In the genomic region with DNA sequence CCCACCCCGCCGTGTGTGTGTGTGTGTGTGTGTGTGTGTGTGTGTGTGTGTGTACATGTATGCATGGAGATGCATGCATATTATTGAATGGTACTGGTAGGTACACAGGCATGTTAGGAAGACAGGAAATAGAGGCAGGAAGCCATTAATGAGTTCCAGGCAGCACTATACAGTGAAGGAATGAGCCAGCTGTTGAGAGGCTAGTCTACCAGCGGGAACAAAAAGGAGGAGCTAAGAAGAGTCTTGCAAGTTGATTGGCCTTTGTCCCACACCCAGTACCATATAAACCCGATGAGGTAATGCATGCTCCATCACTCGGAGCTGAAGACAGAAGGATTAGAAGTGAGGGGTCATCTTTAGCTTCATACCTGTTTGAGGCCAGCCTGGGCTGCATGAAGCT, we compare ENCODE assay signal across 18 mouse cellular contexts. TPM values are rescaled to one million over a fixed set of nuclear protein-coding genes. Genes with fewer than 3 reads are reported as not detected.
DNase-seq lines count a peak whose midpoint lies in the region; ATAC-seq lines count a peak whose summit lies in the region.
"Had no signal": no experiment of that assay in that cellular context is flagged by ENCODE, and none has a peak within 500 bp of the region (broad histone marks: within the 10 kb centered on the region; RNA-seq: fewer than 3 reads in every experiment).

No protein-coding gene starts in this region.

- no peak for ATAC-seq in hindbrain, embryonic 16.5 days
- ATAC-seq in embryonic facial prominence, embryonic 11.5 days (replicated peaks; ENCODE audit: insufficient number of reproducible peaks, low FRiP score, low TSS enrichment, low read depth): no peak
- ATAC-seq in intestine, embryonic 16.5 days: peak; percentile 47; the same call in 1 of the 2 replicates
- ATAC-seq in forebrain, embryonic 12.5 days (ENCODE audit: low FRiP score): no peak
- no peak for ATAC-seq in monocyte, adult 5-6 weeks (replicated peaks; ENCODE audit: insufficient number of reproducible peaks, low FRiP score, low TSS enrichment, poor library complexity, severe bottlenecking)
- ATAC-seq: forebrain, embryonic 16.5 days; liver, embryonic 12.5 days had no signal

- H3K9ac ChIP-seq in hindbrain, embryonic 16.5 days (ENCODE audit: low read depth, low read length): no peak overlapping the region
- no peak overlapping the region for H3K9ac ChIP-seq in embryonic facial prominence, embryonic 11.5 days (replicated peaks; ENCODE audit: low read length)
- H3K9ac ChIP-seq in intestine, embryonic 16.5 days (ENCODE audit: low read depth, low read length): no peak overlapping the region
- H3K9ac ChIP-seq in forebrain, embryonic 12.5 days: no peak overlapping the region
- H3K9ac ChIP-seq: heart, embryonic 12.5 days; liver, embryonic 12.5 days had no signal

- peak overlapping the region; percentile 56; the same call in 1 of the 2 replicates for H3K27ac ChIP-seq in hindbrain, embryonic 10.5 days
- no peak overlapping the region for H3K27ac ChIP-seq in hindbrain, embryonic 16.5 days (ENCODE audit: low read depth, low read length)
- H3K27ac ChIP-seq in embryonic facial prominence, embryonic 11.5 days (replicated peaks; ENCODE audit: low read depth, low read length): no peak overlapping the region
- no peak overlapping the region for H3K27ac ChIP-seq in intestine, embryonic 16.5 days (ENCODE audit: low read length)
- no peak overlapping the region for H3K27ac ChIP-seq in forebrain, embryonic 12.5 days
- H3K27ac ChIP-seq: liver, embryonic 12.5 days had no signal

- intact Hi-C loops in left cerebral cortex, postnatal 10 days (cut with DNase I): no loop called here

- no peaks in the 10 kb centered on the region for H3K27me3 ChIP-seq in hindbrain, embryonic 10.5 days (ENCODE audit: insufficient read depth, poor library complexity, severe bottlenecking)
- no peaks in the 10 kb centered on the region for H3K27me3 ChIP-seq in hindbrain, embryonic 16.5 days (replicated peaks; ENCODE audit: control insufficient read depth, insufficient read depth, low read length)
- H3K27me3 ChIP-seq in embryonic facial prominence, embryonic 11.5 days (ENCODE audit: control insufficient read depth, insufficient read depth, low read length): no peaks in the 10 kb centered on the region
- no peaks in the 10 kb centered on the region for H3K27me3 ChIP-seq in intestine, embryonic 16.5 days (replicated peaks; ENCODE audit: control insufficient read depth, insufficient read depth, low read length)
- no peaks in the 10 kb centered on the region for H3K27me3 ChIP-seq in forebrain, embryonic 12.5 days
- H3K27me3 ChIP-seq: heart, embryonic 12.5 days; liver, embryonic 12.5 days had no signal

- DNase-seq in hindbrain, embryonic 10.5 days (ENCODE audit: low spot score): no peak
- DNase-seq in 3T3-L1 (ENCODE audit: low read depth, low spot score): peak; percentile 32
- DNase-seq in embryonic facial prominence, embryonic 11.5 days (ENCODE audit: low spot score): peak; percentile 61
- DNase-seq in left cerebral cortex, postnatal 10 days (ENCODE audit: extremely low spot score in 1 of 2, low spot score in 2 of 2): no peak
- DNase-seq: adrenal gland, postnatal 36 days; cerebellum, adult 9-10 months; heart, postnatal 36 days; kidney, adult 11 months; lung, postnatal 10 days; right cerebral cortex, postnatal 25 days; thymus, postnatal 14 days had no signal

- no peak overlapping the region for H3K4me2 ChIP-seq in hindbrain, embryonic 16.5 days (ENCODE audit: low read length)
- H3K4me2 ChIP-seq in embryonic facial prominence, embryonic 11.5 days (ENCODE audit: low read depth, low read length): no peak overlapping the region
- no peak overlapping the region for H3K4me2 ChIP-seq in intestine, embryonic 16.5 days (ENCODE audit: low read depth, low read length)
- H3K4me2 ChIP-seq in forebrain, embryonic 12.5 days: no peak overlapping the region
- H3K4me2 ChIP-seq: heart, embryonic 12.5 days; liver, embryonic 12.5 days had no signal

- no peak overlapping the region for H3K4me3 ChIP-seq in hindbrain, embryonic 10.5 days
- no peak overlapping the region for H3K4me3 ChIP-seq in hindbrain, embryonic 16.5 days (ENCODE audit: low read length)
- no peak overlapping the region for H3K4me3 ChIP-seq in embryonic facial prominence, embryonic 11.5 days (ENCODE audit: low read depth, low read length)
- H3K4me3 ChIP-seq in intestine, embryonic 16.5 days (ENCODE audit: low read length): no peak overlapping the region
- H3K4me3 ChIP-seq in forebrain, embryonic 12.5 days (replicated peaks): no peak overlapping the region
- H3K4me3 ChIP-seq: heart, embryonic 12.5 days; liver, embryonic 12.5 days had no signal

- H3K4me1 ChIP-seq in hindbrain, embryonic 10.5 days (replicated peaks): peaks cover 30% of the 10 kb centered on the region
- no peaks in the 10 kb centered on the region for H3K4me1 ChIP-seq in hindbrain, embryonic 16.5 days (ENCODE audit: control insufficient read depth, insufficient read depth, low read depth, low read length)
- no peaks in the 10 kb centered on the region for H3K4me1 ChIP-seq in embryonic facial prominence, embryonic 11.5 days (ENCODE audit: control insufficient read depth, insufficient read depth, low read length)
- H3K4me1 ChIP-seq in intestine, embryonic 16.5 days (ENCODE audit: control insufficient read depth, insufficient read depth, low read length): peaks cover 8% of the 10 kb centered on the region; the same call in 1 of the 2 replicates
- H3K4me1 ChIP-seq in forebrain, embryonic 12.5 days: peaks cover 7% of the 10 kb centered on the region; the same call in 1 of the 2 replicates
- H3K4me1 ChIP-seq: liver, embryonic 12.5 days had no signal

- WGBS in hindbrain, embryonic 10.5 days: 78% methylated on average over 5 of the region's 5 CpGs
- WGBS in hindbrain, embryonic 16.5 days: 62% methylated on average over 3 of the region's 5 CpGs
- 54% methylated on average over 3 of the region's 5 CpGs for WGBS in embryonic facial prominence, embryonic 11.5 days
- 54% methylated on average over 5 of the region's 5 CpGs for WGBS in intestine, embryonic 16.5 days
- WGBS in forebrain, embryonic 12.5 days: 72% methylated on average over 5 of the region's 5 CpGs

- H3K9me3 ChIP-seq in hindbrain, embryonic 10.5 days: no peaks in the 10 kb centered on the region
- H3K9me3 ChIP-seq in hindbrain, embryonic 16.5 days (ENCODE audit: control insufficient read depth, low read length): no peaks in the 10 kb centered on the region
- H3K9me3 ChIP-seq in embryonic facial prominence, embryonic 11.5 days (replicated peaks; ENCODE audit: control insufficient read depth, low read length): no peaks in the 10 kb centered on the region
- H3K9me3 ChIP-seq in intestine, embryonic 16.5 days (ENCODE audit: control insufficient read depth, low read length): no peaks in the 10 kb centered on the region
- no peaks in the 10 kb centered on the region for H3K9me3 ChIP-seq in forebrain, embryonic 12.5 days
- H3K9me3 ChIP-seq: heart, embryonic 12.5 days; liver, embryonic 12.5 days had no signal

- peaks cover 58% of the 10 kb centered on the region for H3K36me3 ChIP-seq in hindbrain, embryonic 10.5 days
- peaks cover 15% of the 10 kb centered on the region for H3K36me3 ChIP-seq in hindbrain, embryonic 16.5 days (ENCODE audit: control insufficient read depth, insufficient read depth, low read length)
- H3K36me3 ChIP-seq in embryonic facial prominence, embryonic 11.5 days (replicated peaks; ENCODE audit: control insufficient read depth, insufficient read depth, low read depth, low read length): peaks cover 5% of the 10 kb centered on the region
- H3K36me3 ChIP-seq in intestine, embryonic 16.5 days (ENCODE audit: control insufficient read depth, insufficient read depth, low read length): peaks cover 13% of the 10 kb centered on the region
- peaks cover 51% of the 10 kb centered on the region for H3K36me3 ChIP-seq in forebrain, embryonic 12.5 days (replicated peaks)

RNA-seq across cellular contexts. Expression of a gene that starts 39.7 kb away (rescaled TPM):
- 3.7 and 5.0 TPM in 2 replicates for polyA plus RNA-seq in hindbrain, embryonic 10.5 days (2016; fragmentation: Nextera tagmentation; extraction: Ambion mirVana)
- polyA plus RNA-seq in hindbrain, embryonic 16.5 days (2015; fragmentation: Nextera tagmentation; extraction: Ambion mirVana): 1.3 and 1.5 TPM in 2 replicates
- 1.8 and 2.4 TPM in 2 replicates for polyA plus RNA-seq in embryonic facial prominence, embryonic 11.5 days (2014; fragmentation: Nextera tagmentation; extraction: Ambion mirVana)
- polyA plus RNA-seq in intestine, embryonic 16.5 days (2015; fragmentation: Nextera tagmentation; extraction: Ambion mirVana): 3.6 and 3.7 TPM in 2 replicates
- 1.1 and 1.6 TPM in 2 replicates for polyA plus RNA-seq in forebrain, embryonic 12.5 days (2016; fragmentation: Nextera tagmentation; extraction: Ambion mirVana)
- 1 to 10 TPM; 2.7 to 2.8 TPM for total RNA-seq in left cerebral cortex, postnatal 10 days (2021)
- total RNA-seq in monocyte, adult 5-6 weeks (2017): 189 to 215 TPM (median 210 TPM) in 3 replicates

Comparison
In these comparisons a context has a peak if more than half of its experiments do, and no peak if none do; other contexts are left out.
1. DNase-seq: peak in 3T3-L1 (single experiment) and embryonic facial prominence, embryonic 11.5 days (single experiment); none in hindbrain, embryonic 10.5 days (single experiment) and left cerebral cortex, postnatal 10 days (0 of 2).